Mouse (Mus musculus) embryonic facial prominence, embryonic 15.5 days (tissue): ENCODE data around the gene Rnase4. TPM values are rescaled to one million over a fixed set of nuclear protein-coding genes. Genes with fewer than 3 reads are reported as not detected.

ENCODE experiments used
- ATAC-seq: fragments of 200-750 bp; cut with Nextera tagmentation; 2 replicates; pipeline ENCODE4 v1.8.0; 2017; ENCODE audit warnings: low read depth, moderate TSS enrichment; ENCODE audit not compliant: insufficient number of reproducible peaks, low FRiP score, low TSS enrichment
- H3K27ac ChIP-seq: fragments of 300-500 bp; sonication (generic); replicated peaks from 2 replicates; pipeline ENCODE4 v1.5.1; 2015; ENCODE audit warnings: mild to moderate bottlenecking, inconsistent platforms
- H3K27me3 ChIP-seq: fragments of 300-500 bp; sonication (generic); 2 replicates; pipeline ENCODE4 v1.6.1; 2015; ENCODE audit warnings: inconsistent platforms
- H3K36me3 ChIP-seq: fragments of 300-500 bp; sonication (generic); 2 replicates; pipeline ENCODE4 v1.6.1; 2015; ENCODE audit warnings: mild to moderate bottlenecking, inconsistent platforms
- H3K4me1 ChIP-seq: fragments of 300-500 bp; sonication (generic); 2 replicates; pipeline ENCODE4 v1.6.1; 2015; ENCODE audit warnings: inconsistent platforms
- H3K4me2 ChIP-seq: fragments of 300-500 bp; sonication (generic); replicated peaks from 2 replicates; pipeline ENCODE4 v1.6.1; 2015; ENCODE audit warnings: mild to moderate bottlenecking, inconsistent platforms
- H3K4me3 ChIP-seq: fragments of 300-500 bp; sonication (generic); replicated peaks from 2 replicates; pipeline ENCODE4 v1.5.1; 2015; ENCODE audit warnings: mild to moderate bottlenecking, inconsistent platforms
- H3K9ac ChIP-seq: fragments of 300-500 bp; sonication (generic); 2 replicates; pipeline ENCODE4 v1.6.1; 2015; ENCODE audit warnings: inconsistent platforms
- H3K9me3 ChIP-seq: fragments of 300-500 bp; sonication (generic); replicated peaks from 2 replicates; pipeline ENCODE4 v1.6.1; 2016; ENCODE audit warnings: inconsistent platforms
- WGBS: fragments of 180-500 bp; shearing (Covaris S2); methylation state at CpG from one replicate; pipeline ENCODE4 v1.1.7; 2015; 5-methylcytosine and 5-hydroxymethylcytosine counted together
- polyA plus RNA-seq: library from polyadenylated mRNA; unstranded; fragments of >200 nt; fragmentation: Nextera tagmentation; extraction: Ambion mirVana; gene quantifications from 2 replicates; pipeline ENCODE4 v1.2.1, GENCODE M21; 2015

Rnase4 gene
- 55.5 and 57.1 TPM in 2 replicates for polyA plus RNA-seq

- Histone ChIP-seq H3K36me3 (no peaks in the 10 kb centered on the region), H3K9ac (peak within 1 kb of the TSS; percentile 42), H3K27ac (peak within 1 kb of the TSS; percentile 93), H3K27me3 (no peaks in the 10 kb centered on the region), H3K4me3 (peak within 1 kb of the TSS; percentile 85), H3K4me1 (peaks cover 14% of the 10 kb centered on the region; the same call in 1 of the 2 replicates), H3K4me2 (peak within 1 kb of the TSS; percentile 76), H3K9me3 (no peaks in the 10 kb centered on the region)
- peak; percentile 32 for ATAC-seq
- WGBS = 5% methylated on average over 33 of the region's 33 CpGs
Observed at GRCm38 (mm10) chr14:51090921-51091900, at the start of gene Rnase4, which contains the start of gene Ang. TSS of gene Rnase4 (plus strand) at chr14:51091077. TSS of gene Ang (plus strand) at chr14:51091150.

- Histone ChIP-seq H3K36me3 (no peaks in the 10 kb centered on the region), H3K4me3 (no peak within 1 kb of the TSS), H3K4me1 (no peaks in the 10 kb centered on the region), H3K27ac (no peak within 1 kb of the TSS), H3K9ac (no peak within 1 kb of the TSS), H3K9me3 (no peaks in the 10 kb centered on the region), H3K27me3 (no peaks in the 10 kb centered on the region), H3K4me2 (no peak within 1 kb of the TSS)
- ATAC-seq = no peak
- WGBS = 74% methylated on average over 6 of the region's 6 CpGs
Observed at GRCm38 (mm10) chr14:51041769-51042168, 49.1 kb upstream of the Rnase4 start, which contains the start of gene Rnase9. TSS of gene Rnase9 (minus strand) at chr14:51041869.

GRCm38 (mm10) chr14:51047846-51048245, 43.0 kb upstream of the Rnase4 start:
- no peaks in the 10 kb centered on the region for H3K4me1 ChIP-seq
- no peak overlapping the region for H3K4me2 ChIP-seq
- H3K9me3 ChIP-seq = no peaks in the 10 kb centered on the region
- H3K27ac ChIP-seq = no peak overlapping the region
- WGBS = 27% methylated on average over 5 of the region's 5 CpGs
- H3K9ac ChIP-seq = no peak overlapping the region
- no peaks in the 10 kb centered on the region for H3K27me3 ChIP-seq
- ATAC-seq = no peak
- no peak overlapping the region for H3K4me3 ChIP-seq
- H3K36me3 ChIP-seq = no peaks in the 10 kb centered on the region

- H3K9ac ChIP-seq = no peak within 1 kb of the TSS
- H3K4me1 ChIP-seq = no peaks in the 10 kb centered on the region
- no peak within 1 kb of the TSS for H3K4me2 ChIP-seq
- H3K36me3 ChIP-seq = no peaks in the 10 kb centered on the region
- ATAC-seq = no peak
- H3K9me3 ChIP-seq = no peaks in the 10 kb centered on the region
- no peak within 1 kb of the TSS for H3K4me3 ChIP-seq
- H3K27me3 ChIP-seq = no peaks in the 10 kb centered on the region
- no peak within 1 kb of the TSS for H3K27ac ChIP-seq
- WGBS = 79% methylated on average over 2 of the region's 2 CpGs
Observed at GRCm38 (mm10) chr14:51050063-51050462, 40.8 kb upstream of the Rnase4 start, which contains the start of gene Rnase11. TSS of gene Rnase11 (minus strand) at chr14:51050163.

- Histone ChIP-seq H3K4me3 (no peak overlapping the region), H3K4me2 (no peak overlapping the region), H3K9me3 (no peaks in the 10 kb centered on the region), H3K9ac (no peak overlapping the region), H3K27me3 (no peaks in the 10 kb centered on the region), H3K4me1 (no peaks in the 10 kb centered on the region), H3K36me3 (no peaks in the 10 kb centered on the region), H3K27ac (no peak overlapping the region)
- WGBS = 47% methylated on average over 5 of the region's 5 CpGs
- no peak for ATAC-seq
Observed at GRCm38 (mm10) chr14:51051941-51052340, 38.9 kb upstream of the Rnase4 start.

- no peaks in the 10 kb centered on the region for H3K27me3 ChIP-seq
- no peaks in the 10 kb centered on the region for H3K4me1 ChIP-seq
- no peak overlapping the region for H3K4me2 ChIP-seq
- no peak for ATAC-seq
- no peaks in the 10 kb centered on the region for H3K36me3 ChIP-seq
- no peak overlapping the region for H3K9ac ChIP-seq
- WGBS = 61% methylated on average over 5 of the region's 5 CpGs
- no peak overlapping the region for H3K27ac ChIP-seq
- H3K4me3 ChIP-seq = no peak overlapping the region
- no peaks in the 10 kb centered on the region for H3K9me3 ChIP-seq
Observed at GRCm38 (mm10) chr14:51053176-51053575, 37.7 kb upstream of the Rnase4 start.

GRCm38 (mm10) chr14:51054243-51055237, 36.3 kb upstream of the Rnase4 start:
- WGBS = 47% methylated on average over 13 of the region's 13 CpGs

GRCm38 (mm10) chr14:51057401-51057831, 33.5 kb upstream of the Rnase4 start, which contains the start of gene Rnase12:
TSS of gene Rnase12 (minus strand) at chr14:51057661.
- no peak within 1 kb of the TSS for H3K4me2 ChIP-seq
- H3K4me1 ChIP-seq = no peaks in the 10 kb centered on the region

More at GRCm38 (mm10) chr14:51054243-51055237, 36.3 kb upstream of the Rnase4 start:
- Histone ChIP-seq H3K27ac (no peak overlapping the region), H3K9me3 (no peaks in the 10 kb centered on the region), H3K4me2 (no peak overlapping the region), H3K9ac (no peak overlapping the region), H3K4me1 (no peaks in the 10 kb centered on the region), H3K27me3 (no peaks in the 10 kb centered on the region), H3K36me3 (no peaks in the 10 kb centered on the region), H3K4me3 (no peak overlapping the region)
- no peak for ATAC-seq

GRCm38 (mm10) chr14:51060761-51061160, 30.1 kb upstream of the Rnase4 start:
- Histone ChIP-seq H3K9ac (no peak overlapping the region), H3K4me1 (0 out of 2 replicates have a peak, but pooled peaks cover 4% of the 10 kb centered on the region)
- ATAC-seq = no peak

More at GRCm38 (mm10) chr14:51057401-51057831, 33.5 kb upstream of the Rnase4 start, which contains the start of gene Rnase12:
- H3K4me3 ChIP-seq = no peak within 1 kb of the TSS
- H3K36me3 ChIP-seq = no peaks in the 10 kb centered on the region
- no peak within 1 kb of the TSS for H3K27ac ChIP-seq
- no peaks in the 10 kb centered on the region for H3K9me3 ChIP-seq
- no peak within 1 kb of the TSS for H3K9ac ChIP-seq
- no peaks in the 10 kb centered on the region for H3K27me3 ChIP-seq
- no peak for ATAC-seq
- WGBS = 56% methylated on average over 9 of the region's 9 CpGs

GRCm38 (mm10) chr14:51068956-51069355, 21.9 kb upstream of the Rnase4 start:
- Histone ChIP-seq H3K4me1 (peaks cover 6% of the 10 kb centered on the region), H3K4me3 (no peak overlapping the region), H3K9me3 (no peaks in the 10 kb centered on the region), H3K27me3 (no peaks in the 10 kb centered on the region), H3K36me3 (no peaks in the 10 kb centered on the region), H3K27ac (no peak overlapping the region), H3K9ac (no peak overlapping the region), H3K4me2 (no peak overlapping the region)
- no peak for ATAC-seq
- WGBS = 77% methylated on average over 5 of the region's 5 CpGs

More at GRCm38 (mm10) chr14:51060761-51061160, 30.1 kb upstream of the Rnase4 start:
- H3K4me2 ChIP-seq = no peak overlapping the region
- no peak overlapping the region for H3K27ac ChIP-seq
- no peaks in the 10 kb centered on the region for H3K36me3 ChIP-seq
- no peaks in the 10 kb centered on the region for H3K9me3 ChIP-seq
- H3K4me3 ChIP-seq = no peak overlapping the region
- no peaks in the 10 kb centered on the region for H3K27me3 ChIP-seq
- 87% methylated on average over 5 of the region's 5 CpGs for WGBS
